Mouse (Mus musculus) hindbrain, embryonic 14.5 days (tissue): ENCODE results near the gene Slc26a1. TPM values are rescaled to one million over a fixed set of nuclear protein-coding genes. Genes with fewer than 3 reads are reported as not detected.

ENCODE experiments used
- ATAC-seq: fragments of 200-750 bp; cut with Nextera tagmentation; 2 replicates; pipeline ENCODE4 v1.8.0; 2017; ENCODE audit warnings: moderate number of reproducible peaks, mild to moderate bottlenecking, moderate TSS enrichment, moderate library complexity; ENCODE audit not compliant: low FRiP score
- DNase-seq: peaks from one replicate; pipeline ENCODE4 v3.0.0-alpha.2; 2015; ENCODE audit warnings: low spot score
- H3K27ac ChIP-seq: fragments of 300-500 bp; sonication (generic); 2 replicates; pipeline ENCODE4 v1.5.1; 2014; ENCODE audit warnings: mild to moderate bottlenecking, moderate library complexity
- H3K27me3 ChIP-seq: fragments of 300-500 bp; sonication (generic); 2 replicates; pipeline ENCODE4 v1.6.1; 2014; ENCODE audit warnings: mild to moderate bottlenecking, low read length, mixed read lengths; ENCODE audit not compliant: control insufficient read depth, insufficient read depth
- H3K36me3 ChIP-seq: fragments of 300-500 bp; sonication (generic); replicated peaks from 2 replicates; pipeline ENCODE4 v1.6.1; 2014; ENCODE audit not compliant: control insufficient read depth, insufficient read depth
- H3K4me1 ChIP-seq: fragments of 300-500 bp; sonication (generic); replicated peaks from 2 replicates; pipeline ENCODE4 v1.6.1; 2014; ENCODE audit warnings: antibody characterized with exemption, low read length, mixed read lengths; ENCODE audit not compliant: control insufficient read depth, insufficient read depth
- H3K4me2 ChIP-seq: fragments of 300-500 bp; sonication (generic); replicated peaks from 2 replicates; pipeline ENCODE4 v1.6.1; 2014; ENCODE audit warnings: mild to moderate bottlenecking, moderate library complexity
- H3K4me3 ChIP-seq: fragments of 300-500 bp; sonication (generic); replicated peaks from 2 replicates; pipeline ENCODE4 v1.5.1; 2014; ENCODE audit warnings: mild to moderate bottlenecking, low read length
- H3K9ac ChIP-seq: fragments of 300-500 bp; sonication (generic); 2 replicates; pipeline ENCODE4 v1.6.1; 2014
- H3K9me3 ChIP-seq: fragments of 300-500 bp; sonication (generic); 2 replicates; pipeline ENCODE4 v1.6.1; 2016; ENCODE audit warnings: low read length; ENCODE audit not compliant: control insufficient read depth
- WGBS: fragments of 180-500 bp; shearing (Covaris S2); extraction: QIAGEN DNeasy Blood & Tissue Kit; methylation state at CpG from one replicate; pipeline ENCODE4 v1.1.7; 2014; 5-methylcytosine and 5-hydroxymethylcytosine counted together
- polyA plus RNA-seq: library from polyadenylated mRNA; unstranded; fragments of >200 nt; fragmentation: Nextera tagmentation; extraction: Ambion mirVana; gene quantifications from 2 replicates; pipeline ENCODE4 v1.2.1, GENCODE M21; 2014

The Slc26a1 gene
- polyA plus RNA-seq, 1 experiment from 2014 or later = 3.5 TPM

GRCm38 (mm10) chr5:108654444-108654990 lies 20.9 kb downstream of the Slc26a1 start:
- Histone ChIP-seq H3K9ac (no peak overlapping the region), H3K27ac (no peak overlapping the region), H3K9me3 (no peaks in the 10 kb centered on the region), H3K4me1 (peaks cover 11% of the 10 kb centered on the region), H3K4me3 (no peak overlapping the region), H3K36me3 (peaks cover 85% of the 10 kb centered on the region), H3K27me3 (no peaks in the 10 kb centered on the region), H3K4me2 (no peak overlapping the region)
- WGBS = 94% methylated on average over 10 of the region's 10 CpGs
- ATAC-seq (no peak), DNase-seq (no peak)

GRCm38 (mm10) chr5:108653341-108653740 lies 22.0 kb downstream of the Slc26a1 start:
- Histone ChIP-seq H3K36me3 (peaks cover 97% of the 10 kb centered on the region), H3K4me1 (no peaks in the 10 kb centered on the region), H3K4me3 (no peak overlapping the region), H3K4me2 (no peak overlapping the region), H3K9me3 (no peaks in the 10 kb centered on the region), H3K27ac (no peak overlapping the region), H3K9ac (no peak overlapping the region), H3K27me3 (no peaks in the 10 kb centered on the region)
- DNase-seq (no peak), ATAC-seq (no peak)
- 92% methylated on average over 6 of the region's 6 CpGs for WGBS

GRCm38 (mm10) chr5:108651823-108652222 lies 23.5 kb downstream of the Slc26a1 start:
- Histone ChIP-seq H3K27ac (no peak overlapping the region), H3K36me3 (peaks cover 98% of the 10 kb centered on the region), H3K27me3 (no peaks in the 10 kb centered on the region), H3K4me2 (no peak overlapping the region), H3K9ac (no peak overlapping the region), H3K9me3 (no peaks in the 10 kb centered on the region), H3K4me3 (no peak overlapping the region), H3K4me1 (no peaks in the 10 kb centered on the region)
- ATAC-seq = peak; percentile 32; the same call in 1 of the 2 replicates
- WGBS = 63% methylated on average over 1 of the region's 1 CpGs
- DNase-seq = peak; percentile 73

- Histone ChIP-seq H3K9me3 (no peaks in the 10 kb centered on the region), H3K27me3 (no peaks in the 10 kb centered on the region), H3K4me1 (no peaks in the 10 kb centered on the region), H3K4me2 (no peak overlapping the region), H3K4me3 (no peak overlapping the region), H3K36me3 (peaks cover 95% of the 10 kb centered on the region), H3K27ac (no peak overlapping the region), H3K9ac (no peak overlapping the region)
- 83% methylated on average over 5 of the region's 5 CpGs for WGBS
- ATAC-seq (no peak), DNase-seq (no peak)
Measured at GRCm38 (mm10) chr5:108651136-108651720, 24.1 kb downstream of the Slc26a1 start.

GRCm38 (mm10) chr5:108650341-108650740 lies 25.0 kb downstream of the Slc26a1 start:
- peaks cover 94% of the 10 kb centered on the region for H3K36me3 ChIP-seq
- DNase-seq = no peak
- no peak overlapping the region for H3K9ac ChIP-seq

GRCm38 (mm10) chr5:108648937-108649576 lies 26.3 kb downstream of the Slc26a1 start:
- WGBS = 92% methylated on average over 11 of the region's 11 CpGs
- Histone ChIP-seq H3K27me3 (no peaks in the 10 kb centered on the region), H3K4me3 (no peak overlapping the region), H3K36me3 (peaks cover 93% of the 10 kb centered on the region), H3K27ac (no peak overlapping the region), H3K9ac (no peak overlapping the region), H3K9me3 (no peaks in the 10 kb centered on the region), H3K4me2 (no peak overlapping the region), H3K4me1 (no peaks in the 10 kb centered on the region)
- DNase-seq (no peak), ATAC-seq (no peak)

More at GRCm38 (mm10) chr5:108650341-108650740, 25.0 kb downstream of the Slc26a1 start:
- 94% methylated on average over 7 of the region's 7 CpGs for WGBS
- H3K9me3 ChIP-seq = no peaks in the 10 kb centered on the region
- H3K27me3 ChIP-seq = no peaks in the 10 kb centered on the region
- no peak for ATAC-seq
- H3K4me1 ChIP-seq = no peaks in the 10 kb centered on the region
- H3K27ac ChIP-seq = no peak overlapping the region
- no peak overlapping the region for H3K4me2 ChIP-seq
- no peak overlapping the region for H3K4me3 ChIP-seq

GRCm38 (mm10) chr5:108647820-108648465 lies 27.4 kb downstream of the Slc26a1 start:
- Histone ChIP-seq H3K4me2 (no peak overlapping the region), H3K4me1 (no peaks in the 10 kb centered on the region), H3K9ac (no peak overlapping the region), H3K27ac (no peak overlapping the region), H3K4me3 (no peak overlapping the region), H3K27me3 (no peaks in the 10 kb centered on the region), H3K36me3 (peaks cover 93% of the 10 kb centered on the region), H3K9me3 (no peaks in the 10 kb centered on the region)
- 90% methylated on average over 2 of the region's 2 CpGs for WGBS
- ATAC-seq (no peak), DNase-seq (no peak)

GRCm38 (mm10) chr5:108647311-108647710 lies 28.1 kb downstream of the Slc26a1 start:
- ATAC-seq = no peak
- no peak for DNase-seq

GRCm38 (mm10) chr5:108646343-108646660 lies 29.1 kb downstream of the Slc26a1 start:
- H3K4me3 ChIP-seq = no peak overlapping the region
- no peaks in the 10 kb centered on the region for H3K4me1 ChIP-seq
- H3K9me3 ChIP-seq = no peaks in the 10 kb centered on the region
- no peak for ATAC-seq
- no peaks in the 10 kb centered on the region for H3K27me3 ChIP-seq
- H3K27ac ChIP-seq = no peak overlapping the region
- no peak overlapping the region for H3K9ac ChIP-seq
- no peak overlapping the region for H3K4me2 ChIP-seq
- WGBS = 88% methylated on average over 3 of the region's 3 CpGs
- H3K36me3 ChIP-seq = peaks cover 89% of the 10 kb centered on the region
- DNase-seq = no peak

More at GRCm38 (mm10) chr5:108647311-108647710, 28.1 kb downstream of the Slc26a1 start:
- Histone ChIP-seq H3K4me2 (no peak overlapping the region), H3K9ac (no peak overlapping the region), H3K4me3 (no peak overlapping the region), H3K27me3 (no peaks in the 10 kb centered on the region), H3K27ac (no peak overlapping the region), H3K36me3 (peaks cover 93% of the 10 kb centered on the region), H3K9me3 (no peaks in the 10 kb centered on the region), H3K4me1 (no peaks in the 10 kb centered on the region)
- 90% methylated on average over 2 of the region's 2 CpGs for WGBS
